Mouse (Mus musculus): ENCODE measurements around the gene Mprip. TPM values are rescaled to one million over a fixed set of nuclear protein-coding genes. Genes with fewer than 3 reads are reported as not detected.
"Not testable (repeated sequence)": the region's sequence is repeated elsewhere in the genome, so short reads cannot be mapped to it uniquely, and the experiment has no call there.

Mprip gene
- polyA plus RNA-seq, 2 experiments = 87.1 to 122 TPM

DNA sequence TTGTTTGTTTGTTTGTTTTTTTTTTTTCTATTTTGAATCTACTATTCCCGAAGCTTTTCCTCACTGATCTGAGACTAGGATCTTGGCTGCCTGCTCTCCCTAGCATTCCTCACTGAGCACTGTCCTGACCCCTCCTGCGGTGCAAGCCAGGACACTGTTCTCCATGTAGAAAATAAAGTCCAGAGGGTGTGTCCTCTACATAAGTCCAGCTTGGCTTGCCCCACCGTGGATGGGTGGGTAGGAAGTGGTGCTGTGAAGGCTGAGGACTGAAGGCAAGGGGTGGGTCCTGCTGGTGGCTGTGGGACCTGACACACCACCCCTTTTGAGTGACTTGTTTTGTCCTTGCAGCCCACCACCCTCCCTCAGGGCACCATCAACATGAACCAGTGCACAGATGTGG, 66.1 kb downstream of the Mprip start:
- Histone ChIP-seq H3K4me1 (ENCODE audit: control insufficient read depth, insufficient read depth, low read length) (no peaks in the 10 kb centered on the region), H3K27ac (replicated peaks; ENCODE audit: low read depth, low read length) (no peak overlapping the region), H3K9me3 (ENCODE audit: control insufficient read depth, low read length) (no peaks in the 10 kb centered on the region), H3K36me3 (ENCODE audit: control insufficient read depth, insufficient read depth, low read length) (peaks cover 37% of the 10 kb centered on the region), H3K4me3 (replicated peaks; ENCODE audit: low read length) (no peak overlapping the region), H3K9ac (ENCODE audit: low read depth, low read length, severe bottlenecking) (no peak overlapping the region), H3K27me3 (ENCODE audit: control insufficient read depth, insufficient read depth, low read length) (no peaks in the 10 kb centered on the region), H3K4me2 (replicated peaks; ENCODE audit: low read depth, low read length, severe bottlenecking) (no peak overlapping the region)
- DNase-seq (ENCODE audit: low spot score) (no peak), ATAC-seq (ENCODE audit: low FRiP score, low read depth) (no peak)
- TF ChIP-seq POLR2A (IDR thresholded peaks at IDR 0.05; ENCODE audit: borderline replicate concordance, extremely low read depth, insufficient read depth, insufficient read length) = no peak
- WGBS = 86% methylated on average over 3 of the region's 3 CpGs

DNA sequence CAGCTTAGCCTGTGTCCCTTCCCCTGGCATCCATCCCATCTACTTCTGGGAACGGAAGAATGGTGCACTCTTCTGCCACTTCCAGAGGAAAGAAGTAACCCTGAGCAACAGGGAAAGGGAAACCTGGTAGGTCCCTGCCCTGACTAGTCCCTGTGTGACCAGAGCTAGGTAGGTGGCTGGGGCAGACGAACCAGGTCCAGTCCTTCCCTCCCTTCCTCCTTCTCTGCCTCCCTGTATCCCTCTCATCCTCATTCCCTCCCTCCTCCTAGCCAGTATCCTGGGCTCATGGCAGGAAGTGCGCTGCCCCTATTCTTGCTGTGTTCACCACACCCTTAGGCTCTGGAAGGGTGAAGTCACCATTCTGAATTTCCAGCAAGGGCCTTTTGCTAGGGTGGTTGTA, 70.7 kb downstream of the Mprip start:
- no peak overlapping the region for H3K27ac ChIP-seq (replicated peaks; ENCODE audit: low read depth, low read length)
- ATAC-seq (ENCODE audit: low FRiP score, low read depth) (no peak), DNase-seq (ENCODE audit: low spot score) (no peak)
- H3K9ac ChIP-seq (ENCODE audit: low read depth, low read length, severe bottlenecking) = no peak overlapping the region
- TF ChIP-seq POLR2A (IDR thresholded peaks at IDR 0.05; ENCODE audit: borderline replicate concordance, extremely low read depth, insufficient read depth, insufficient read length) = no peak
- no peaks in the 10 kb centered on the region for H3K27me3 ChIP-seq (ENCODE audit: control insufficient read depth, insufficient read depth, low read length)
- H3K9me3 ChIP-seq (ENCODE audit: control insufficient read depth, low read length) = no peaks in the 10 kb centered on the region
- peaks cover 69% of the 10 kb centered on the region for H3K36me3 ChIP-seq (ENCODE audit: control insufficient read depth, insufficient read depth, low read length)
- no peak overlapping the region for H3K4me2 ChIP-seq (replicated peaks; ENCODE audit: low read depth, low read length, severe bottlenecking)
- no peaks in the 10 kb centered on the region for H3K4me1 ChIP-seq (ENCODE audit: control insufficient read depth, insufficient read depth, low read length)
- no peak overlapping the region for H3K4me3 ChIP-seq (replicated peaks; ENCODE audit: low read length)
- 80% methylated on average over 3 of the region's 3 CpGs for WGBS

DNA sequence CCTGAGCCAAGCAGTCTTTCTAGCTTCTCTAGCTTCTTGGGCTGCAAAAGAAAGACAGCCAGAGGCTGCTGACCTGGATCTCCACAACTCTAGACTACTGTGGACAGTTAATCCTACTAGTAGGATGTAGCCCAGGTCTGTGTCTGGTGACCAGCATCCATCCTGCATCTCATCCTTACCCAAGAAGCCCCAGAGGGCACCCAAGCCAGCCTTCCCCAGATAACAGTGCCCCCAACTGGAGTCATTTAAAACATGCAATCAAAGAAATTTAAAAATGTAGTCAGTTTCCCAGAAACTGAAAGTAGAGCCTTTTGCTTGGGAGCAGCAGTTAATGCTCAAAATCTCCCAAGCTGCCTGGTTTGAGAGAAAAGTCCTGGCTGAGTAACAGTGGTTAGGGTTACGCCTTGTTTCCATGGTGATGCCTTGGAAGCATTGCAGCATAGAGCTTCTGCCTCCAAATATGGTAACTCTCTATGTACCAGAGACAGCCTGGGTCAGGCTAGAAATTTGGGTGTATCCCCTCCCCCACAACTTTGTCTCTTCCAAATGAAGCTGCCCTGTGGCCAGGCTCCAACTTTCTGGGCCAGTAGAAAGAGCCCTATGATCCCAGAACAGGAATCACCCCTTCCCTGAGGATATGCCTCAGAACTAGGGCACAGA, 71.4 kb downstream of the Mprip start:
- TF ChIP-seq POLR2A (IDR thresholded peaks at IDR 0.05; ENCODE audit: borderline replicate concordance, extremely low read depth, insufficient read depth, insufficient read length) = no peak
- H3K9me3 ChIP-seq (ENCODE audit: control insufficient read depth, low read length) = no peaks in the 10 kb centered on the region
- 68% methylated on average over 1 of the region's 1 CpGs for WGBS
- H3K9ac ChIP-seq (ENCODE audit: low read depth, low read length, severe bottlenecking) = no peak overlapping the region
- H3K4me2 ChIP-seq (replicated peaks; ENCODE audit: low read depth, low read length, severe bottlenecking) = no peak overlapping the region
- ATAC-seq (ENCODE audit: low FRiP score, low read depth) (no peak), DNase-seq (ENCODE audit: low spot score) (peak; percentile 46)
- H3K27ac ChIP-seq (replicated peaks; ENCODE audit: low read depth, low read length) = no peak overlapping the region
- no peaks in the 10 kb centered on the region for H3K27me3 ChIP-seq (ENCODE audit: control insufficient read depth, insufficient read depth, low read length)
- peaks cover 74% of the 10 kb centered on the region for H3K36me3 ChIP-seq (ENCODE audit: control insufficient read depth, insufficient read depth, low read length)
- no peak overlapping the region for H3K4me3 ChIP-seq (replicated peaks; ENCODE audit: low read length)
- no peaks in the 10 kb centered on the region for H3K4me1 ChIP-seq (ENCODE audit: control insufficient read depth, insufficient read depth, low read length)

DNA sequence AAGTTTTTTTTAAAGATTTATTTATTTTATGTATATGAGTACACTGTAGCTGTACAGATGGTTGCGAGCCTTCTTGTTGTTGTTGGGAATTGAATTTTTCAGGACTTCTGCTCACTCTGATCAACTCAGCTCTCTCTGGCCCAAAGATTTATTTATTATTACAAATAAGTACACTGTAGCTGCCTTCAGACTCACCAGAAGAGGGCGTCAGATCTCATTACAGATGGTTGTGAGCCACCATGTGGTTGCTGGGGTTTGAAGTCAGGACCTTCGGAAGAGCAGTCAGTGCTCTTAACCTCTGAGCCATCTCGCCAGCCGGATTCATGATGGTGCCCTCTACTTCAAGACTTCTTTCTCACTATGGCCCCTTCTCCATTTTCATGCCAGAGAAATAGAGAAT, 72.5 kb downstream of the Mprip start:
- not testable (repeated sequence) for H3K9ac ChIP-seq (ENCODE audit: low read depth, low read length, severe bottlenecking); H3K27ac ChIP-seq (replicated peaks; ENCODE audit: low read depth, low read length); H3K27me3 ChIP-seq (ENCODE audit: control insufficient read depth, insufficient read depth, low read length); ATAC-seq (ENCODE audit: low FRiP score, low read depth); H3K4me2 ChIP-seq (replicated peaks; ENCODE audit: low read depth, low read length, severe bottlenecking); H3K4me1 ChIP-seq (ENCODE audit: control insufficient read depth, insufficient read depth, low read length); H3K4me3 ChIP-seq (replicated peaks; ENCODE audit: low read length); DNase-seq (ENCODE audit: low spot score); H3K9me3 ChIP-seq (ENCODE audit: control insufficient read depth, low read length)
- peaks cover 75% of the 10 kb centered on the region for H3K36me3 ChIP-seq (ENCODE audit: control insufficient read depth, insufficient read depth, low read length)
- 80% methylated on average over 5 of the region's 5 CpGs for WGBS

DNA sequence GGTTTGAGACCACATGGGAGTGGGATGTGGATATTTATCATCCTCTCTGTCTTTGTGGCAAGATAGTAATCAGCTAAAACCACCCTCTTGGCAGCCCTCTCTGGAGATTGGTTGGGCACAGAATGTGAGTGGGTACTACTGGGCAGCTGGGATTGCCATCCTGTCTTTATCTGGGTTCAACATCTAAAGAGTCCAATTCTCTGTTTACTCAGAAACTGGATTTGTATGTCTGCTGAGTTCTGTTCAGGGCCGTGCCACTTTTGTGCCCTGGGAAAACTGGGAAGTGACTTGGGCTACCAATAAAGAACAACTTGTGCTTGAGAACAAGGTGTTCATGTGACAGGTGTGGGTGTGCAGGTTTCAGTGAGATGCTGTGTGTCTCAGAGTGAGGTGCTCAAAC, 73.2 kb downstream of the Mprip start:
- no peak overlapping the region for H3K4me2 ChIP-seq (replicated peaks; ENCODE audit: low read depth, low read length, severe bottlenecking)
- no peak for TF ChIP-seq POLR2A (IDR thresholded peaks at IDR 0.05; ENCODE audit: borderline replicate concordance, extremely low read depth, insufficient read depth, insufficient read length)
- 100% methylated on average over 1 of the region's 1 CpGs for WGBS
- DNase-seq (ENCODE audit: low spot score) = no peak
- no peak for ATAC-seq (ENCODE audit: low FRiP score, low read depth)
- no peak overlapping the region for H3K9ac ChIP-seq (ENCODE audit: low read depth, low read length, severe bottlenecking)
- H3K9me3 ChIP-seq (ENCODE audit: control insufficient read depth, low read length) = no peaks in the 10 kb centered on the region
- H3K4me3 ChIP-seq (replicated peaks; ENCODE audit: low read length) = no peak overlapping the region
- no peaks in the 10 kb centered on the region for H3K4me1 ChIP-seq (ENCODE audit: control insufficient read depth, insufficient read depth, low read length)
- peaks cover 77% of the 10 kb centered on the region for H3K36me3 ChIP-seq (ENCODE audit: control insufficient read depth, insufficient read depth, low read length)
- H3K27me3 ChIP-seq (ENCODE audit: control insufficient read depth, insufficient read depth, low read length) = no peaks in the 10 kb centered on the region
- H3K27ac ChIP-seq (replicated peaks; ENCODE audit: low read depth, low read length) = no peak overlapping the region

DNA sequence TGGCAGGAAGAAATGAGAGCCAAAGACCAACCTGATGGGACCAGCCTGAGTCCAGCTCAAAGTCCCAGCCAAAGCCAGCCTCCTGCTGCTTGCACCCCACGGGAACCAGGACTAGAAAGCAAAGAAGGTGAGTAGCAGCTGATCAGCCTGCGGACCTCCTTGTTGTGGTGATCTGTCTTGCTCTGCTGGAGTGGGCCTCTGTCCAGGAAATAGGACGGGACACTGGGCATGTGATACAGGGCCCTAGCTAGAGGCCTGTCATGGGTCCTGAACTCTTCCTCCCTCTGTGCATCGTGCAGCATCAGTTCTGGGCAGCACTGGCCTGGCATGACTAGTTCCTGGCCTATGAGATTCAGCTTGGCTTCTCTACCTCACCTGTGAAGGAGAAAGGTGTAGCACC, 74.8 kb downstream of the Mprip start:
- H3K27me3 ChIP-seq (ENCODE audit: control insufficient read depth, insufficient read depth, low read length); ATAC-seq (ENCODE audit: low FRiP score, low read depth); H3K4me3 ChIP-seq (replicated peaks; ENCODE audit: low read length); DNase-seq (ENCODE audit: low spot score); H3K27ac ChIP-seq (replicated peaks; ENCODE audit: low read depth, low read length); H3K9me3 ChIP-seq (ENCODE audit: control insufficient read depth, low read length); H3K9ac ChIP-seq (ENCODE audit: low read depth, low read length, severe bottlenecking); H3K4me1 ChIP-seq (ENCODE audit: control insufficient read depth, insufficient read depth, low read length); H3K4me2 ChIP-seq (replicated peaks; ENCODE audit: low read depth, low read length, severe bottlenecking): not testable (repeated sequence)
- H3K36me3 ChIP-seq (ENCODE audit: control insufficient read depth, insufficient read depth, low read length) = peaks cover 81% of the 10 kb centered on the region
- 98% methylated on average over 4 of the region's 4 CpGs for WGBS
